Mouse (Mus musculus) fat pad, adult 2 months (tissue): Measurements from ENCODE around the gene Rgs12.

Experiments used
- DNase-seq: peaks from one replicate; pipeline ENCODE4 v3.0.0-alpha.2; 2011; ENCODE audit warnings: low read depth, low spot score; ENCODE audit errors: extremely low read depth

Gene Rgs12

GRCm38 (mm10) chr5:34948861-34949760 lies at the start of gene Rgs12:
Gene Rgs12 (plus strand): TSS chr5:34949445.
- no peak for DNase-seq

- DNase-seq: no peak
These were observed 49.3 kb upstream of the Rgs12 start for GRCm38 (mm10) chr5:34899787-34900469.

- no peak for DNase-seq
These were observed 46.9 kb upstream of the Rgs12 start for GRCm38 (mm10) chr5:34902371-34902770.

- peak; percentile 95 for DNase-seq
These were observed 46.3 kb upstream of the Rgs12 start for GRCm38 (mm10) chr5:34902811-34903385.

GRCm38 (mm10) chr5:34904412-34904811 lies 44.8 kb upstream of the Rgs12 start:
- peak; percentile 93 for DNase-seq

GRCm38 (mm10) chr5:34907230-34907629 lies 42.0 kb upstream of the Rgs12 start:
- DNase-seq: no peak

- DNase-seq: no peak
These were observed 41.1 kb upstream of the Rgs12 start, which contains the start of gene Msantd1 for GRCm38 (mm10) chr5:34907910-34908725. Gene Msantd1 (plus strand): TSS chr5:34908012.

- DNase-seq: no peak
These were observed 40.3 kb upstream of the Rgs12 start for GRCm38 (mm10) chr5:34908726-34909633.

GRCm38 (mm10) chr5:34909634-34910503 lies 39.4 kb upstream of the Rgs12 start:
- DNase-seq: no peak

GRCm38 (mm10) chr5:34910504-34910815 lies 38.8 kb upstream of the Rgs12 start:
- no peak for DNase-seq

GRCm38 (mm10) chr5:34915801-34916200 lies 33.4 kb upstream of the Rgs12 start:
- DNase-seq: no peak

- no peak for DNase-seq
These were observed 32.0 kb upstream of the Rgs12 start for GRCm38 (mm10) chr5:34917234-34917655.

GRCm38 (mm10) chr5:34918785-34919184 lies 30.5 kb upstream of the Rgs12 start:
- no peak for DNase-seq

GRCm38 (mm10) chr5:34922531-34922930 lies 26.7 kb upstream of the Rgs12 start:
- DNase-seq: no peak

GRCm38 (mm10) chr5:34923920-34924319 lies 25.3 kb upstream of the Rgs12 start:
- DNase-seq: no peak

- DNase-seq: no peak
These were observed 24.7 kb upstream of the Rgs12 start for GRCm38 (mm10) chr5:34924519-34924918.

GRCm38 (mm10) chr5:34927648-34928047 lies 21.6 kb upstream of the Rgs12 start:
- no peak for DNase-seq

GRCm38 (mm10) chr5:34930151-34930975 lies 18.9 kb upstream of the Rgs12 start:
- DNase-seq: peak; percentile 36
